Mouse (Mus musculus): Measurements from ENCODE around the gene Slc16a10.

Slc16a10 gene

DNA sequence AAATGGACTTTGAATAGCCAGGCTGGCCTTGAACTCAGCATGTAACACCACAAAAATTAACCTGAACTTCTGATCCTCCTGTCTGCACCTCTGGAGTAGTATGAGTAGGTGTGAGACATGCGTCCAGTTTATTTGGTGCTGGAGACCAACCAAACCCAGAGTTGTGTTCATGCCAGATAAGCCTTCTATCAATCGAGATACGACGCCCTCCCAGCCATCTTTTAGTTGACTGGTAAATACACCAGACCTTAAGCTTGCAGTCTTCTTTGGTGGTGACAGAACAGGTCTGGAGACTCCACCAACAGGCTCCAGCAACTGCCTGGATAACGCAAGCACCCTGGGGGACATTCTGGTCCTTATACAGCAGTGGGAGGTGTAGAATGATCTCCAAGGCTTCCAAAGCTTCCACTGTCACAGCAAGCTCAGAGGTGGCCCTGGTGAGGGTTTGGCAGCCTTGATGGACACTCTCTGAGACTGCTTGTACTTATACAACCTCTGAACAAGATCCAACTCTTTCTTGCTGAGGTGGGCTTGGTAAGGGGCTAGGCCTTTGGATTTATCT, 7.6 kb upstream of the Slc16a10 start:
- no peak for DNase-seq (ENCODE audit: low spot score)

DNA sequence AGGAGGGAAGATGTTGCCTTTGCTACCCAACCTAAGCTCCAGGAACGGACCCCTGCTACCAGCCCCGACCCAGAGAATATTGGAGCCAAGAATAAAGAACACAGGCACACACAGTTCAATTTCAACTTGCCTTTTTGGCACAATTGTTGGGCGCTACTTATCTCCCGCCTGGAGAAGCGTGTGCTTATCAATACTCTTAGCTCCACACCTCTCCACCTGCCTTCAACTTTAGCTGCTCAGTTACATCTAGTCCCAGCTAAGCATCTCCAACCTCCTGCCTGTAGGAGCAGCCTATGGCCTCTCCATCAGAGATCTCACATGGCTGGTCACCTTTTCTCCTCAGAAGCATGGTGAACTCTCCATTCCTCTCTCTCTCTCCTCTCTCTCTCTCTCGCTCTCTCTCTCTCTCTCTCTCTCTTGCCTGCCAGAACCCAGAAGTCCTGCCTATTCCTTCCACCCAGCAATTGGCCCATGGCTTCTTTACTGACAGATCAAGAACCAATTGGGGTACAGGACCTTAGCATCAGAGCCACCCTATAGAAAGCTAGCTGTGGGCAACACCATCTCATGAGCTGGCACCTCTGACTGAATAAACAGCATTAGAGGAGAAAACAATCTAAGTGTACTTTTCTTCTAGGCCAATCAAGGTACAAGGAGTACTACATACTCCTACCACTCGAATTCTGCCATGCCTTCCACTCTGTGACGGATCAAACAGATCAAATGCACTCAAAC, 5.4 kb upstream of the Slc16a10 start:
- no peak for DNase-seq (ENCODE audit: low spot score)

DNA sequence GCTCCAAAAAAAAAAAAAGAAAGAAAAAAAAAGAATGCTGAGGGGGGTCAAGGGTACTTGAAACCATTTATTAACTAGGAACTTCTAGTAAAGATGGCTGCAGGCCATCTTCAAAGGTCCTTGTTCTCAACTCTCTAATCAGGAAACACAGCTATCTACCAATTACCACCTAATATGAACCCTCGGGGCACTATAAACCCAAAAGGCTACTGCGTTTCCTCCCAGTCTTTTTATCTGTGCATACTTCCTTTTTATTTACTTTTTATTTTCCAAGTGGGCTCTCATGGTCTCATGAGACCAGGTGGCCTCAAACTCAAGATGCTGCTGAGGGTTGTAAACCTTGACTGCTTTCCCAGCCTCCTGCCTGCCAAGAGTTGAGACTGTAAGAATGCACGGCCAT, 4.4 kb upstream of the Slc16a10 start:
- DNase-seq (ENCODE audit: low spot score): no peak

DNA sequence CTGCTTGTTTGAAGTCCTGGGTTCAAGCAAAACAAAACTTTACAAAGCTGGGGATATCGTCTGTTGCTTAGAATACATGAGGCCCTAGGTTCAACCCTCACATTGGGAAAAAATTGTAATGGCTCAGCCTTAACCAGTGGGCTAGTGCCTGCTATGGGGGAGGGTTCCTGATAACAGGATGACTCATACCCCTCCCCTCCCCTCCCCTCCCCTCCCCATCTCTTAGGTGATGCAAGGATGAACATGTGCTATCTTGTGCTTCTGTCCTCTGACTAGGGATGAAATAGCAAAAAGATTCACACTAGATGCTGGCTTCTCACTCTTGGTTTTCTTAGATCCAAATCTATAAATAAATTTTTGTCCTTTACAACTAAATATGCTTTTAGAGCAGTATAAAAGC, 2.8 kb upstream of the Slc16a10 start:
- DNase-seq (ENCODE audit: low spot score): no peak

DNA sequence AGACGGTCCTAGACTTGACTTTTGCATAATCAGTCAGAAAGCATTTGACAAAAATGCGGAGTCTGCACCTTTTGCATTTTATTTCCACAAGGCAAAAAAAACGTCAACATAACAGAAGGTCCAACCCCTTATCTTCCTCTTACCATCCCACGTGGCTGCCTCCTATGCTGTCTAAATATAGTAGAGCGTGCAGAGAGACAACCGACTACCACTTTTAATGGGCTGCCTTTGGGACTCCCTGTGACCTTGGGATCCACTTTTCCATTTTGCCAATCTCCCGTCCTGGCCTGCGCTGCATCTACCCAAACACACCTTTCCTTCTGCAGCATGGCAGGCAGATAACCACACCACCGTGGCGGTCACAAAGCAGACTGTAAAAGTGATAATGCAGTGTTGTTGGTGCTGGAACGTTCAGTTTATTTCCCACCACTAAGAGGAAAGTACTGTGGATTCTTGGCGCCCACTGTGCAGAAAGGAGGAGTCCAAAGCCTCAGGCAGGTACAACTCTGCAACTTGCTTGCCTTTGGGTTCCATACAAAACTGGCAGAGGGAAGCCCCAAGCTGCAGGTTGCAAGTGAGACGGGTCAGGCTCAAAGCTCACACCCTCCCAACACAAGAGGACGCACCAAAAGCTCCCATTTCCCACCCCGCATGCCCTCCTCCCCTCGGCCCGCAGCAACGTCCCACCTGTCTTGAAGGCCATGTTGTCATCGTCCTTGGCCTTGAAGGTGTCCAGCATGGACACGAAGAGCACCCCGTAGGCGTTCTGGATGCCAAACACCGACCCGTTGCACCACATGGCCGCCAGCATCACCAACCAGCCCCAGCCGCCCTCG, 824 bp downstream of the Slc16a10 start:
- DNase-seq (ENCODE audit: low spot score): peak; percentile 33

DNA sequence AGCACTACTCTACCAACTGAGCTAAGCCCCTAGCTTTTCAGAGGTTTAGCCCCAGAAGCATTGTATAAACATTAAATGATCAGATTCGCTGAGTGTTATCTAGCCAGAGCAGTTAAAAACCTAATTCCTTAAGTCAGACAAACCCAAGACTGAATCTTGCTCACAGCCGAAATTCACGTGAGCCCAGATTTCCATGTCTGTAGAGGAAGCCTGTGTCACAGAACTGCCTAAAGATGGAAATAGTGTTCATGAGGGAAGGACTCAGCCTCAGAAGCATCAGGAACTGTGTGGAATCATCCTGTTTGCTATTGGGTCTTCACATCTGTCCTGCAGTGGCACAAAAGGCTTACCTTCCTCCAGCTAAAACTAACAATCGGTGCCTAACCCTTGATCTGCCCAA, 2.4 kb downstream of the Slc16a10 start:
- no peak for DNase-seq (ENCODE audit: low spot score)

DNA sequence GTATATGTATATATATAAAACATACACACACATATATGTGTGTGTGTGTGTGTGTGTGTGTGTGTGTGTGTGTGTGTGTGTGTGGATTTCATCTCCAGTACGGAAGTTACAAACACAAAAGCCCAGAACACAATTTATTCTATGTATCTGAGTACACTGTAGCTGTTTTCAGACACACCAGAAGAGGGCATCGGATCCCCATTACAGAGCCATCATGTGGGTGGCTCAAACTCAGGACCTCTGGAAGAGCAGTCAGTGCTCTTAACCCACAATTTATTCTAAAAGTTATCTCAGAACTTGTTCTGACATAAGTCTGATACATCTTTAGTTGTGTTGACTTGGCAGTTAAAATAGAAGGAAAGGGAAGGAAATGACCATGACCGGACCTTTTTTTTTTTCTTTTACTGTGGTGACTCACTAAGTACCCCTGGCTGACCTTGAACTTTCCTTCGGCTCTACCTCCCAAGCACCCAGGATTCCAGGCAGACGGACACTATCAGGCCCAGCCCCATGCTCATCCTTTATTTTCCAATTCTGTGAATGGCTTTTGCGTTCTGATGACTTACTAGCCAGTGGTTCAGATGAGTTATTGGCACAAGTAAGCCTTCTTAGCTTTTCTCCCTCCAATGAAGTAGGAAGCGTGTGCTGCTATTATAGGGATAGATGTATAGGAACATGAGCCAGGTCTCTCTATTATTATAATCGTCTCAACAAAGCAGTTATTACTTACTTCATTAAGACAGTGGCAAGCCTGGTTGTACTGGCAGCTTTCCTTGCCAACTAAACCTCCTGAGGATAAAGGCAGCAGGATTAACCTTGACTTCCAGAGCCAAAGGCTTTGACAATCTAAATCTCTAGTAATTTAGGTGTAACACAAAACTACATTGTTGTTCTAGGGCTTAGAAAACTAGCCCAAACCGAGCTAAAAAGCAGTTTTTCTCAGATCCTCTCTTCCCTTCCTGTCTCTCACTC, 6.0 kb downstream of the Slc16a10 start:
- no peak for DNase-seq (ENCODE audit: low spot score)

DNA sequence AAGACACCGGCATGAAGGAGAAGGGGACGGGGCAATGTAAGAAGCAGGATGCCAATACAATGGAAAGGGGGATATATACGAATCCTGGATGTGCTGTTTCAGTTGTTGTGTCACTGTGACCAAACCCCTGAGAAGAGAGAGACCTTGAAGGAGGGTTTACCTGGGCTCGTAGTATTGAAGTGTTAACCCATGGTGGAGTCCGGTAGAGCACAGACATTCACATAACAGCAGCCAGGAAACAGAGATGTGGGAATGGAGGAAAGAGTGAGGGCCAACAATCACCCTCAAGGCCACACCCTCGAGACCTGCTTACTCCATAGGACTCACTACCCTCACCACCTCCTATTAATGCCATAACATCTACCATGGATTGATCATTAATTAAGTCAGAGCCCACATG, 7.2 kb downstream of the Slc16a10 start:
- DNase-seq (ENCODE audit: low spot score): no peak

DNA sequence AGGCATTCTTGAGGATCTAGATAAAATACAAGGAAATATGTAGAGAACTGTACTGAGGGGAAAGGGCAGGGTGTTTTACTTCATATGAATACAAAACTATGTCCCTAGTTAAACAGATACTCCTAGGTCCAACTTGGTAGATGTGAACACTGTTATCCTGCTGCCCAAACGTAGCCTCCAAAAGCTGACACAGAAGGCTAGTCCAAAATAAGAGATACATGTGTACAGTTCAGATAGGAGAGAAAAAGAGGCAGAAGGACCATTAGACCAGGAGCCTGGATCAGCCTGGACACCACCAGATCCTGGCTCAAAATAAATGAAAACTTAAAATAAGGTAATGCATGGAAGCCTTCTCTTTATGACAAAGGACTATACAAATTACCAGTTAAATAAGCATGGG, 8.4 kb downstream of the Slc16a10 start:
- no peak for DNase-seq (ENCODE audit: low spot score)

DNA sequence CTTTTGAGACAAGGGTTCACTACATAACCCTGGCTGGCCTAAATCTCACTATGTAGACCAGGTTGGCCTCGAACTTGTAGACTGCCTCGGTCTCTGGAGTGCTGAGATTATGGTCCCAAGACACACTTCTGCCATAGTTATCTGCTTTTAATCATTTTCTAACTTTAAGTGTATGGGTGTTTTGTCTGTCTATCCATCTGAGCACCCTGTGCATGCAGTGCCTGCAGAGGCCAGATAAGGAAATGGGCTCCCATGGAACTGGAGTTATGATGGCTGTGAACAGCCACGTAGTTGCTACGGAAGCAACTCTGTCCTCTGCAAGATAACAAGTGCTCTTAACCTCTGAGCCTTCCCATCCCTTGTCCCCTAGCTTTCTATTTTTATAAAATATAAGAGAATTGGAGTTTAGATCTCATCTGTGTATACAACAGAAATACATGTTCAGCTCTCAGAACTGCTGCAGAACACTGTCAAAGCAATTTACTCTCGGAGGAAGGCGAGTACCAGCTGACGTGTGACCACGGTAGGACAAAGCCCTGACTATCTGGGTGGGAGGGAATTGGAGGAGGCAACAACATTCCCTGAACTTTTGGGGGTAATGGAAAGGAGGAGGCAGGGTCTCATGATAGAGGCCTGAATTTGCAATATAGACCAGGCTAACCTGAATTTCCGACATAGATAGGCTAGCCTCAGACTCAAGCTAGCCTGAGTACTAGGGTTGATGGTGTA, 10.2 kb downstream of the Slc16a10 start:
- peak; percentile 43 for DNase-seq (ENCODE audit: low spot score)

DNA sequence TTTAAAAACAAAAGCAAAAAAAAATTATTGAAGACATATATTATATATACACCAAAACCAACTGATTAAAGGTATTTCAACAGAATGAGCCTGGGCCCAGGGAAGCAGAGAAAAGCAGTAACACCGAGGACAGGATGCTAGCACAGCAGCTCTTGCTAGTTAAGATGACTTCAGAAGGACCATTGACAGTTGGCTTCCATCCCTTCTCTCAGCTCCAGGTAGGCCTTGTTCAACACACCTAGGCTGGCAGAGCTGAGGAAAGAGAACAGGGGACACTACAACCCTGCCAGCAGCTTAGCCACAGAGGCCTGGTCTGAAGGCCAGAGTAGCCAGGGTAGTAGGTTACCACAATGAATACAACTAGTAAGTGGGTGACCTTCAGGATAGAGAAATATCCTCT, 11.9 kb downstream of the Slc16a10 start:
- no peak for DNase-seq (ENCODE audit: low spot score)

DNA sequence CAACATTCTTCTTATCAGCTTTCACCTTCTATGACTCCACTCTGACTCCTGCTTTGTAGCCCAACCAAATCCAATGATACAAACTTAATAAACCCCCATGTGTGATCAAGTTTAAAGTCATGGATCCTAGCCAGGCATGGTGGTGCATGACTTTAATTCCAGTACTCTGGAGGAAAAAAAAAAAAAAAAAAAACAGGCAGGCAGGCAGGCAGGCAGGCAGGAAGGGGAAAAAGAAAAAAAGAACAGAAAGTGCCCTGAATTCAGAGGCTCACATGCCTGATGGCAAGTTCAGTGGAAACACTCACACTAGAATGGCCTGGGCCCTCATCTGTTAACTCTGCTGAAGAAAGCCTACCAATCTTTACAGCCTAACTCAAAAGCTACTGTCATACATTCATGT, 12.9 kb downstream of the Slc16a10 start:
- DNase-seq (ENCODE audit: low spot score): no peak

DNA sequence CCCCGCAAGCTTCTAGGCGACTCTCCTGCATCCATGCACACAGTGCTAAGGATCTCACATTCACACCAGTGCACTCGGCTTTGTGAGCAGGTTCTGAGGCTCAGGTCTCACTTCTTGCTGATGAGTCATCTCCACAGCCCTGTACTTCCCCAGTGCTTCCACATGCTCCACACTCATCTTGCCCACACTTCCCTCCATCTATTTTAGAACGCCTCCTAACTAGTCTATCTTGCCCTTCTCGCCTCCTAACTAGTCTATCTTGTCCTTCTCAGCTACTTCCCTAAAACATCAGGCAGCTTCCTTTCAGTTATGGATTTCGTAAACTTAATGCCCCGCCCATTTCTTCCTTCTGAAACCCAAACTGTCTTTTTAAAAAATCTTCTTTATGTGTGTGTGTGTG, 13.6 kb downstream of the Slc16a10 start:
- no peak for DNase-seq (ENCODE audit: low spot score)

DNA sequence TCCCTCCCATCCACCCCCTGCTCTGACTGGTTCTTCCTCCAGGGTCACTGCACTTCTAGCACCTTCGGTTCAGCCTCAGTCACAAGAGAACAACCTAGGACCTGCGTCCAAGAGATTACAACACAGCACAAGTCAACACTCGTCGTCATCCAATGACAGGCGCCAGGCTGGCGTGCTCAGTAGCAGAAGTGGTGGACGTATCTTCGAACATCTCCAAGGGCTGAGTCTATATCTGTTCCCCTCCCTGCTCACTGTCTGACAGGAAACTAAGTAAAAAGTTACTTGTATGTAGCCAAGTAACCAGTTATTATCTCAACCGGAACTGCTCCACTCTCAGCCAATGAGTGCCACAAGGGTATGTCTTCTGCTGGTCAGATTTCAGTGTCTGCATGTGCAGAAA, 16.9 kb downstream of the Slc16a10 start:
- DNase-seq (ENCODE audit: low spot score): peak; percentile 61

DNA sequence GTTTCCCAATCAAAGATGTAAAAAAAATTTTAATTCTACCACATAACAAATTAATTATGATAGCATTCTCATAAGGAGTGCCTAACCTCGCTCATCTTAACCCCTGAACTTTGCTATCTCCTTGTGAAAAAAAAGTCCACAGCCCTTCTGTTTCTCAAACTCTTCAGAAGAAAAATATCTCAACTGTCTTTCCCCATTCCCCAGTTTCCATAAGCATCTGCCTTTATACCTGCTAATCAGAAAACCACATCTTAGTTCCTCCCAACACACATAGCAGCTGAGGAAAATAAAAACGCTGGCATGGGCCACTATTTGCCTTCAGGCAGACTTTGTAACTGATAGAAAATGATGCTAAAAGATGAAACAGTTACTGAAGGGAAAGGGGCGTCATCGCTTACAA, 17.5 kb downstream of the Slc16a10 start:
- DNase-seq (ENCODE audit: low spot score): no peak

DNA sequence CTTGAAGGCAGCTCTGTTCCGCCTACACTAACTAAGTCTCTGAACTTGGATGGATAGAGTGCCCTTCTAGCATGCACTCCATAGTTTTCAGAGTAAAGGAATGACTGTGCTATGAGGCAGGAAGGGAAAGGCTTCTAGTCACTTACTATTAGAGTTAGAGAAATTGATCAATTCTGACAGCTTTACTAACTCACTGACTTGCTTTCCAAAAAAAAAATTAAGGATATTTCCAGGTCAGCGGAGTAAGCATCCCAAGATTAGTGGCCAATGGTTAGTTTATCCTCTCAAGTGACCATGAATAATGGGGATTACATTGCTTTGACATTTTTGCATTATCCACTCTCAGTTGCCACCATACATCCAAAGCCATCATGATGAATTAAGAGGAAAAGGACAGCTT, 18.0 kb downstream of the Slc16a10 start:
- DNase-seq (ENCODE audit: low spot score): no peak

DNA sequence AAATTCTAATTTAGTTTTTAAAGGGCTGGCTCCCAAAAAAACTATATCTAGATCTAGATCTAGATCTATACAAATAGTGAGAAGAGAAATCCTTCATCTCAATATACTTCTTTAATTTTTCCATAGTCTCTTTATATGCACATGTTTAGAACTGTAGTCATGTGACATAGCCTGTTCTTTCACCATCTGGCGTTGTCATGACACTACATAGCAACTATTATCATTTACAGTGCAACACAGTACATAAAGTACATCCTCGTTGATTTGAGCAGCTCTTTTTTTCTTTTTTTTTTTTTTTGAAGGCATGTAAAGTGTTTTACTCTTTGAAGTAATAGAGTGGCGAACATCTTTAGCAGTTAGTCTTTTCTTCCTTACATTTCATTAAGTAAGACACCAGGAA, 22.6 kb downstream of the Slc16a10 start:
- DNase-seq (ENCODE audit: low spot score): no peak

DNA sequence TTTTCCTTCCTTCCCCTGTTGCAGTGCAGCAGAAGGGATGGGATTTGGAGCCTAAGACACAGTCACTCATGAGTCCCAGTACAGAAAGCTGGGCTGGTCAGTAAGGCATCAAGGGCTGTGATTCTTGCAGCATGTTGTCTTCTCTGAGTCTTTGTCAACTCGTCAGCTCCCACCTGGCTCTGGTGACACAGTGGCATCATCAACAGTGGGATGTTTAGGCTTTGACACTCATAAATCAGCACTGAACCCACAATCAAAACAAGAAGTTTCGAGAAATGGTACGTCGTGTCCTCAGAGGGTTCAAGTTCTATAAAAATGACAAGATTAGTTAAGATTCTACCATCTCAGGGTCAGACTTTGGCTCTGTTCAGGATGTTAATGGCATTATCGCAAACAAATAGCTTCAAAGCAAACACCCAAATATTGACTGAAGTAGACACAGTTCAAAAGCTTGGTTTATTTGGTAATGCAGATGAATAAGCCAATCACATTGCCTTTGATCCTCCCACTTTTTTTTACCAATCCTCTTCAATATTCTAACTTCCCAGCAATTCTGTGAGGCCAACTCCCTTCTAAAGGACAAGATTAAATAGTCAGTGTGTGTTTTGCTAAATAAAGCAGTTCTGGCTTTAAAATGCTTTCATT, 23.2 kb downstream of the Slc16a10 start:
- no peak for DNase-seq (ENCODE audit: low spot score)

DNA sequence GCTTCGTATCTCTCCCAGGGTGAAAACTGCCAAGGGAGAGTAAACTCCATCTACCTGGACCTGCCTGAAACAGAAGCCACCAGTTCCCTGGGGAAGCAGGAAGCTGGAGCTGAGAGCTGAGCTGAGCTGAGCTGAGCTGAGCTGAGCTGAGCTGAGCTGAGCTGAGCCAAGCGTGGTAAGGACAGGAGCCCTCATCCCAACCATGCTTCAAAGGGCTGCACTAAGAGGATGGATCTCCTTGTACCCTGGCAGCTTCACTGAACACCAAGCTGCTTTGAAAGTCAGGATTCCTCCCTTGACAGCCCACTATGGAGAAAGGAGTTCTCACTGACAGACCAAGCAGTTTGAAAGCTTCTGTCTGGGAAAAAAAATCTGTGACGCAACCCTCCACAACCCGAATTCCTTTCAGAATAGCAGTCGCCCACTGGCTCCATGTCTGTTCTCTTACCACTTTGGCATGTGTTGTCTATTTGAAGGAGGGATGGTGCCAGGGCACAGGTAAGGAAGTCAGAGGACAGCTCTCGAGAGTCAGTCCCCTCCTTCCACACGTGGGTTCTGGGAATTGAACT, 28.5 kb downstream of the Slc16a10 start:
- DNase-seq (ENCODE audit: low spot score): no peak

DNA sequence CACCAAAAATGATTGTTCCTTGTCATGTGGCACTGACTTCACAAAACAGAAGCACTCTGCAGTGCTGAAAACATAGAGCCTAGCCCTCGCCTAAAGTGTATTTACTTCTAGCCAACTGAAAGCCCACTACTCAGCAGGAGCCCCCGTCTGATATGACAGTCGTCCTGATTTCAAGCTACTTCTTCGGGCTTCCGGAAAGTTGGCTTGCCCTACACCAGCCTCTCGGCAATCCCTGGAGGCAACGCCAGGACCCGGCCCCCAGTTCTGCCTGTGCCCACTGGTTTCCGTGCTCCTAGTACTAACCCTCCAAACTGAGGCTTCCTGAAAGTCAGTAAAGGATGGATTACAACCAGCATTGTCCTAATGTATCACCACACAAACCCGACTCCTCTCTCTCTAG, 29.8 kb downstream of the Slc16a10 start:
- DNase-seq (ENCODE audit: low spot score): no peak

DNA sequence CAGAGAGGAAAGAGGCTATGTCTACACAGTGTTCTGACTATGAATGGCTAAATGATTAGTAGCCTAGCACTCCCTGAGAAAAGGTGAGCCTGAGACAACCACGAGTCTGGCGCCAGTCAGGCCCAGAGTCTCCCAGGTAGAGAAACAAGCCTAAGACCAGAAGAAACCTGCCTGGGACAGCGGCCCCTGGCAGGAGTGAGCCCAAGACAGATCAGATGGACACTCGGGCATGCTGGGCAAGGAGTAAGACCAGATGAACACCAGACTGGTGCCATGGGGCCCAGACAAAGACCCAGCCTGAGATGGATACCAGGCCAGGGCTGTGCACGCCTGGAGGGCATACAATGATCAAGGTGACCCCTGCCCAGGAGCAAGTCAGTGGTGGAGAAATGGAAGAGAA, 32.5 kb downstream of the Slc16a10 start:
- no peak for DNase-seq (ENCODE audit: low spot score)

Measured in yolk sac, embryonic 10.5 days (tissue).